Mouse (Mus musculus) cerebral cortex, adult 2 months (tissue): Measurements from ENCODE around the gene Tmem252.

ENCODE experiments used
- WGBS: fragments of 180-500 bp; shearing (Covaris S2); methylation state at CpG from one replicate; pipeline ENCODE4 v1.1.7; 2018; 5-methylcytosine and 5-hydroxymethylcytosine counted together

Gene Tmem252

GRCm38 (mm10) chr19:24677242-24677984 lies 3.6 kb downstream of the Tmem252 start:
- WGBS: 50% methylated on average over 8 of the region's 8 CpGs

- 80% methylated on average over 12 of the region's 12 CpGs for WGBS
These were observed 9.4 kb downstream of the Tmem252 start for GRCm38 (mm10) chr19:24683016-24683720.

- WGBS: 89% methylated on average over 10 of the region's 10 CpGs
These were observed 12.6 kb downstream of the Tmem252 start for GRCm38 (mm10) chr19:24686411-24686810.

- WGBS: 87% methylated on average over 6 of the region's 6 CpGs
These were observed 14.5 kb downstream of the Tmem252 start for GRCm38 (mm10) chr19:24688327-24688726.

- WGBS: 96% methylated on average over 4 of the region's 4 CpGs
These were observed 15.7 kb downstream of the Tmem252 start for GRCm38 (mm10) chr19:24689531-24689930.

GRCm38 (mm10) chr19:24692691-24693090 lies 18.9 kb downstream of the Tmem252 start:
- 71% methylated on average over 2 of the region's 2 CpGs for WGBS

- 81% methylated on average over 1 of the region's 1 CpGs for WGBS
These were observed 24.1 kb downstream of the Tmem252 start for GRCm38 (mm10) chr19:24697946-24698345.

GRCm38 (mm10) chr19:24698651-24699050 lies 24.8 kb downstream of the Tmem252 start:
- 37% methylated on average over 5 of the region's 5 CpGs for WGBS

- 62% methylated on average over 3 of the region's 3 CpGs for WGBS
These were observed 25.4 kb downstream of the Tmem252 start for GRCm38 (mm10) chr19:24699196-24699595.

- WGBS: 90% methylated on average over 5 of the region's 5 CpGs
These were observed 26.9 kb downstream of the Tmem252 start for GRCm38 (mm10) chr19:24700664-24701063.

- WGBS: 70% methylated on average over 8 of the region's 8 CpGs
These were observed 27.9 kb downstream of the Tmem252 start for GRCm38 (mm10) chr19:24701716-24702115.

GRCm38 (mm10) chr19:24703168-24703567 lies 29.4 kb downstream of the Tmem252 start:
- 67% methylated on average over 1 of the region's 1 CpGs for WGBS

GRCm38 (mm10) chr19:24703680-24704079 lies 29.9 kb downstream of the Tmem252 start:
- 69% methylated on average over 8 of the region's 8 CpGs for WGBS

- 53% methylated on average over 2 of the region's 2 CpGs for WGBS
These were observed 30.5 kb downstream of the Tmem252 start for GRCm38 (mm10) chr19:24704326-24704725.

- 64% methylated on average over 1 of the region's 1 CpGs for WGBS
These were observed 31.6 kb downstream of the Tmem252 start for GRCm38 (mm10) chr19:24705395-24705794.

- 54% methylated on average over 7 of the region's 7 CpGs for WGBS
These were observed 33.5 kb downstream of the Tmem252 start for GRCm38 (mm10) chr19:24707071-24707906.

- 66% methylated on average over 7 of the region's 7 CpGs for WGBS
These were observed 34.2 kb downstream of the Tmem252 start for GRCm38 (mm10) chr19:24708032-24708431.

- 59% methylated on average over 7 of the region's 7 CpGs for WGBS
These were observed 42.7 kb downstream of the Tmem252 start for GRCm38 (mm10) chr19:24716303-24717097.

GRCm38 (mm10) chr19:24718021-24718420 lies 44.2 kb downstream of the Tmem252 start:
- 59% methylated on average over 1 of the region's 1 CpGs for WGBS

GRCm38 (mm10) chr19:24719504-24719903 lies 45.7 kb downstream of the Tmem252 start:
- WGBS: 50% methylated on average over 4 of the region's 4 CpGs

- WGBS: 58% methylated on average over 10 of the region's 10 CpGs
These were observed 50.6 kb downstream of the Tmem252 start for GRCm38 (mm10) chr19:24724362-24724761.
